Mouse (Mus musculus): Measurements from ENCODE around the gene Galnt12. TPM values are rescaled to one million over a fixed set of nuclear protein-coding genes. Genes with fewer than 3 reads are reported as not detected.

Galnt12 gene
- polyA plus RNA-seq, 1 experiment, result 0.45 TPM

DNA sequence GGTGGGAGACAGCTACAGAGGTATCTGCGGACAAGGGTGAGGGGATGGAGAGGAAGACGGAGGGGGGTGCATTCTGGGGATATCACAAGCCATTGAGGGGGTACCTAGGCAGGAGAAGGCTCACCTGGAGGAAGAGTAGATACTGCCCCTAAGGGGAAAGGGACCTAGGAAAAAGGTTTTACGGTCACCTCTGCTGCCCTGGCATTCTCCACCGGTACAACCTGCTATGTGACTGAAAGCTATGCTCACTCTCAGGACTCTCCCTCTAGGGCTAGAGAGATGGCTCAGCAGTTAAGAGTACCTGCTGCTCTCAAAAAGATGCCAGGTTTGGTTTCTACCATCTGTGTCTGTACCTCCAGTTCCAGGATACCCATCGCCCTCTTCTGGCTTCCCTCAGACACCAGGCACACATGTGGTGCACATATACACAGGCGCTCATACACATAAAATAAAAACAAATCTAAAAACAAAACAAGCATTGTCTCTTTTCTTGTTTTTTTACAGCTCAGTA lies 36.1 kb upstream of the Galnt12 start:
- Histone ChIP-seq H3K36me3 (replicated peaks; ENCODE audit: low read length) (no peaks in the 10 kb centered on the region), H3K9me3 (peaks cover 16% of the 10 kb centered on the region), H3K4me3 (replicated peaks) (no peak overlapping the region), H3K27me3 (replicated peaks) (peaks cover 77% of the 10 kb centered on the region), H3K4me1 (peaks cover 10% of the 10 kb centered on the region)
- no peak for TF ChIP-seq GATA1 (IDR thresholded peaks at IDR 0.05; ENCODE audit: borderline replicate concordance, low read length)
- TF ChIP-seq FLI1 (IDR thresholded peaks at IDR 0.05; ENCODE audit: low read length), result no peak

DNA sequence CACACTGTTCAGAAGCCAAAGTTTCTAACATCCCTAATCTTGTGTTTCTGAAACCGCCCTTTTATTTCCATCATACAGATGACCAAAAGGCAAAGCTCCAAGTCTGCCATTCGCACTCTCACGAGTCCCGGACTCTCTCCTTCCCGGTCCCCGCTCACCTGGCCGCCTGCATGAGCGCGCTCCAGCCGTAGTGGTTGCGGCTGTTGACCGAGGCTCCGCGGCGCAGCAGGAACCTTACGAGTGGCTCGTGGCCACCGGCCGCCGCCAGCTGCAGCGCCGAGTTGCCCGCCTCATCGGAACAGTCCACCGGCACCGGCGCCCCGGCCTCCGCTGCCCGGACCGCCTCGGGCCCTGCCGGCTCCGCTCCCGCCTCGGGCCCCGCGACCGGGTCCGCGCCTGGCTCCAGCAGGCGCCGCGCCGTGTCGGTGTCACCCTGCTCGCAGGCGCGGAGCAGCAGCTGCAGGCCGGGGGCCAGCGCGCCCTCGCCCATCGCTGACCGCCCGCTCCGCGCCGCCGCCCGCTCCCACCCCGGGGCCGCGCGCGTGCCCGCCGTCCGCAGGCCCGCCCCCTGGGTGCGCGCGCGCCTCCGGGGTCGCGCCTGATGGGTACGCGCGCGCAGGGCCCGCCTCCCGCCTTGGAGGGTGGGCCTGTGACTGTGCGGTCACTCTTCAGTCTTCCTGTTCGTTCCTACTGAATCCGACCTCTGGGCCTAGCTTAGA lies 34.8 kb upstream of the Galnt12 start, which contains the start of gene Anks6:
Gene Anks6, minus strand, starts transcription at position 637 of the 719 bp plus-strand sequence.
- H3K36me3 ChIP-seq (replicated peaks; ENCODE audit: low read length), result no peaks in the 10 kb centered on the region
- peaks cover 68% of the 10 kb centered on the region for H3K27me3 ChIP-seq (replicated peaks)
- peaks cover 16% of the 10 kb centered on the region for H3K9me3 ChIP-seq
- peak within 1 kb of the TSS; percentile 89 for H3K4me3 ChIP-seq (replicated peaks)
- peaks cover 10% of the 10 kb centered on the region for H3K4me1 ChIP-seq
- TF ChIP-seq GATA1 (IDR thresholded peaks at IDR 0.05; ENCODE audit: borderline replicate concordance, low read length), result no peak
- TF ChIP-seq FLI1 (IDR thresholded peaks at IDR 0.05; ENCODE audit: low read length), result no peak

DNA sequence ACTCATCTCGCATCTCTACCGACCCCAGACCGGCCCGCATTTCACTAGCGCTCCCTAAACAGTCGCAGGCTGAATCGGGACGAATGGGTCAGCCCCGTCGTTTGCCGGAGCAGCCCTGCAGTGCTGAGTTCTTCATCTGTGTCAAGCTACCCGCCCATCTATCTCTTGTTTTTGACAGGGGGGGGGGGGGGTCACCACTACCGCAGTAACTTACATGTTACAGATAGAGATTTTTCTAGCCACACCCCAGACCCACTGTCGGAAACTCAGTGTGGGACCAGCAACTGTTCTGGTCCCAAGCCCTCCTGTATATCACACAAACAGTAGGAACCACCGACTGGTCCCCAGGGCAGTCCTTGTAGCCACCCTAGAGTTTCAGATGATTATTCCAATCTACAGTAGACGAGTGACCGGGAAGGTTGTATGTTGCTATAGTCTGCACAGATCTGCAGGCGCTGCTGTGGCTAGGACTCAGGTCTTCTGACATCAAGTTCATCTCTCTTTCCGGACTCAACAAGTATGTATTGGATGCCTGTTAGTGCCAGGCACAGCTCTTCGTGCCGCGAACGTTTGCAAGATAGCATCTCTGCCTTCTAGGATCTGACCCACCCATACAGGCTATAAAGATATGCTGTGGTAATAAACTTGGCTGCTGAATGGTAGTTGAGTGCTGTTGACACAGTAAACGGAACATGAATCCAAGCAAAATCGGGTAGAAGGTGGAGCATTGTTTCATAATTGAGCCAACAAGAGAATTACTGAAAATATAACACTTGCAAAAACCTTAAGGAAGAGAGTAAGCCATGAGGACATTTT lies 34.0 kb upstream of the Galnt12 start:
- peaks cover 16% of the 10 kb centered on the region for H3K9me3 ChIP-seq
- no peaks in the 10 kb centered on the region for H3K36me3 ChIP-seq (replicated peaks; ENCODE audit: low read length)
- peak overlapping the region; percentile 89 for H3K4me3 ChIP-seq (replicated peaks)
- peaks cover 10% of the 10 kb centered on the region for H3K4me1 ChIP-seq
- TF ChIP-seq GATA1 (IDR thresholded peaks at IDR 0.05; ENCODE audit: borderline replicate concordance, low read length), result no peak
- TF ChIP-seq FLI1 (IDR thresholded peaks at IDR 0.05; ENCODE audit: low read length), result no peak
- H3K27me3 ChIP-seq (replicated peaks), result peaks cover 60% of the 10 kb centered on the region

DNA sequence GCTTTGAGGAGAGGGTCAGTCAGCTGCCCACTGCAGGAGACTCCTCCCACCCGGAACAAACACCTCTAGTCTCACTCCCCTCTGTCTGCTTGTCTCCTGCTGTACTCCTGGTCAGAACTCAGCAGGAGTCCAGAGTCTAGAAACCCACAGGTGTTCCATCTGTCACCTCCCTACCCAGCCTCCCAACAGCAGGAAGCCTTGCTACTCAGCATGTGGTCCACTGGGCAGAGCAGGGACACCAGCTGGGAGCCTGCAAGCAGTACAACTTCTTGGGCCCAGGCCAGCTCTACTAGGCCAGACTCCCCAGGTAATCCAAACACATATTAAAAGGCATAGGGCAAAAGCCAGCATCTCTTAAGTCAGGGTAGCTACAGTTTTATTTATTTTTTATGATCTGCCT lies 30.8 kb upstream of the Galnt12 start:
- no peak for TF ChIP-seq FLI1 (IDR thresholded peaks at IDR 0.05; ENCODE audit: low read length)
- no peak for TF ChIP-seq GATA1 (IDR thresholded peaks at IDR 0.05; ENCODE audit: borderline replicate concordance, low read length)
- no peaks in the 10 kb centered on the region for H3K36me3 ChIP-seq (replicated peaks; ENCODE audit: low read length)
- H3K27me3 ChIP-seq (replicated peaks), result peaks cover 42% of the 10 kb centered on the region
- peaks cover 10% of the 10 kb centered on the region for H3K4me1 ChIP-seq
- no peak overlapping the region for H3K4me3 ChIP-seq (replicated peaks)
- peaks cover 5% of the 10 kb centered on the region for H3K9me3 ChIP-seq

DNA sequence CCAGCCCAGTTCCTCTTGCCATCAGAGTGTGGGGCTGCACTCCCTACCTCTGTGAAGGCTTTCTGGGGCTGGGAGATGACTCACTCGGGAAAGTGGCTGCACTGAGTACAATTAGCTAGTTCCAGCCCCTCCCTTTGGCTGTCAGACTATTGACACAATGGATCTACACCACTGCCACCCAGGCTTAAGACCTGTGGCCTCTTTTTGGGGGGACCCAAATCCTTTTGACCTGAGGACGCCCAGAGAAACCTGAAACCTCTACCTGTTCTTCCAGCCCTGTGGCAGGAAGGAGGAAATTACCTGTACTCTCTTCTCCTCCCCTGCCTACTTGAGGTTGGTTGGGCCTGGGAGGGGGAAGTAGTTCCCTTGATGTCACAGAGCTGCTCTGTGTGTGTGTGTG lies 16.7 kb upstream of the Galnt12 start:
- TF ChIP-seq FLI1 (IDR thresholded peaks at IDR 0.05; ENCODE audit: low read length), result no peak
- TF ChIP-seq GATA1 (IDR thresholded peaks at IDR 0.05; ENCODE audit: borderline replicate concordance, low read length), result no peak
- Histone ChIP-seq H3K36me3 (replicated peaks; ENCODE audit: low read length) (no peaks in the 10 kb centered on the region), H3K9me3 (no peaks in the 10 kb centered on the region)

DNA sequence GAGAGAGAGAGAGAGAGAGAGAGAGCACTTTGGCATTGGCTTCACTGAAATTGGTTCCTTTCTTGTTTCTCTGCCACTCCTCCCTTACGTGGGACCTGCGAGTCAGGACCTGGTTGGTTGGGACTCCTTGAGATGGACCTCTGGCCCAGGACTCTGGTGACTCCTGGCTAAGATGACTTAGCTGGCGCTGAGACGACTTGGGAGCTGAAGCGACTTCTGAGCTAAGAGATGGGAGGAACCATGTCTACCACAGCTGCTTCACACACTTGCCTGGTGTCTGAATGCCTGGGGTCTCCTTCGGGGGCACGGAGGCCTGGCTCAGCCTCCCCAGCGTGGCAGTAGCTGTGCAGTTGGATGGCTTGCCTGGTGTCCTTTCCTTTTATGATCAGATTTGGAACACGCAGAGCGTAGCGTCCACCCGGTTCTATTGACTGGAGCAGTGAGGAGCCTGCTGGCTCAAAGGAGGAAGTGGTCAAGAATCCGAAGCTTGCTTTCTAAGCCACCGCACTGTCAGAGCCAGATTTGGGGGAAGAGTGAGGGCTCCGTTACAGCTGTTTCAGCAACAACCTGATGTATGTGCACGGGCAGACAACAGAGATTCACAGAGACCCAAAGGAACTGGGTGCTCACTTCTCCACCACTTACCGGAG lies 11.6 kb upstream of the Galnt12 start:
- peak overlapping the region; percentile 28 for H3K4me3 ChIP-seq (replicated peaks)
- peaks cover 15% of the 10 kb centered on the region for H3K27me3 ChIP-seq (replicated peaks)
- H3K4me1 ChIP-seq, result no peaks in the 10 kb centered on the region
- no peaks in the 10 kb centered on the region for H3K9me3 ChIP-seq
- H3K36me3 ChIP-seq (replicated peaks; ENCODE audit: low read length), result no peaks in the 10 kb centered on the region
- TF ChIP-seq GATA1 (IDR thresholded peaks at IDR 0.05; ENCODE audit: borderline replicate concordance, low read length) (no peak), FLI1 (IDR thresholded peaks at IDR 0.05; ENCODE audit: low read length) (no peak)

More for the DNA sequence above, 16.7 kb upstream of the Galnt12 start:
- Histone ChIP-seq H3K4me3 (replicated peaks) (no peak overlapping the region), H3K4me1 (no peaks in the 10 kb centered on the region), H3K27me3 (replicated peaks) (peaks cover 7% of the 10 kb centered on the region)

DNA sequence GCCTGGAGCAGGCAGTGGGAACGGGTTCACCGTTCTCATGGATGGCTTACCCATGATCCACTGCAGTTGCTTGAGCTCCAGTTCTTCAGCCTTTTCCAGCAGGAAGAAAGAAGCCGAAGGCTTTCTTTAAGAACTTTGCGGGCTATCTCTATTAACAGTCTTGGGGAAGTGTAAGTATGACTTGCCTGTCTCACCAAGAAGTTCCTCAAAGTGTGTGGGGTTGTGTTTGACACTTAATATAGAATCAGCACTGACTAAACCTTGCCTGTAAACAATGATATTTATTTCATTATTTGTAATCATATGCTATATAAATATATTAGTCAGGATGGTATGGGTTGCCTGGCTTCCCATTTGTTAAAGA lies 11.1 kb upstream of the Galnt12 start:
- Histone ChIP-seq H3K27me3 (replicated peaks) (peaks cover 15% of the 10 kb centered on the region), H3K4me3 (replicated peaks) (no peak overlapping the region), H3K4me1 (no peaks in the 10 kb centered on the region), H3K9me3 (no peaks in the 10 kb centered on the region), H3K36me3 (replicated peaks; ENCODE audit: low read length) (no peaks in the 10 kb centered on the region)
- TF ChIP-seq GATA1 (IDR thresholded peaks at IDR 0.05; ENCODE audit: borderline replicate concordance, low read length) (no peak), FLI1 (IDR thresholded peaks at IDR 0.05; ENCODE audit: low read length) (no peak)

DNA sequence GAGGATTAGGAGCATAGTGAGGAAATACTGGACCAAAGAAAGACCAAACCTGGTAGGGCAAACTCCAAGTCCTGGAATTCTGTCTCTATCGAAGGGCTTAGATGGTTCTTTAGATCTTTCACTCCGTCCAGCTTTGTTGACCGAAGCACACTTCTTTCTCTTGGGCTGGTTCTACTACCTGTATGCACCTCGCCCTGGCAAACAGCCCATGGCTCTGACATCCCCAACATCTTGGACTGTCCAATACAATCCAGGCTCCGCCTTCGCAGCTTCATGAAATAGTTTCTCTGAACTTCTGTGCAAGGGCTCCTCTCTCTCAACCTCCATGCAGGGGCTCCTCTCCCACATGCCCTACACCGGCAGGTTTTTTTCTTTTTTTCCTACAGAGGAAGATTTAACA lies 7.9 kb upstream of the Galnt12 start:
- H3K4me1 ChIP-seq, result no peaks in the 10 kb centered on the region
- H3K27me3 ChIP-seq (replicated peaks), result peaks cover 15% of the 10 kb centered on the region
- TF ChIP-seq FLI1 (IDR thresholded peaks at IDR 0.05; ENCODE audit: low read length), result no peak
- TF ChIP-seq GATA1 (IDR thresholded peaks at IDR 0.05; ENCODE audit: borderline replicate concordance, low read length), result no peak
- H3K4me3 ChIP-seq (replicated peaks), result no peak overlapping the region
- H3K36me3 ChIP-seq (replicated peaks; ENCODE audit: low read length), result no peaks in the 10 kb centered on the region
- no peaks in the 10 kb centered on the region for H3K9me3 ChIP-seq

DNA sequence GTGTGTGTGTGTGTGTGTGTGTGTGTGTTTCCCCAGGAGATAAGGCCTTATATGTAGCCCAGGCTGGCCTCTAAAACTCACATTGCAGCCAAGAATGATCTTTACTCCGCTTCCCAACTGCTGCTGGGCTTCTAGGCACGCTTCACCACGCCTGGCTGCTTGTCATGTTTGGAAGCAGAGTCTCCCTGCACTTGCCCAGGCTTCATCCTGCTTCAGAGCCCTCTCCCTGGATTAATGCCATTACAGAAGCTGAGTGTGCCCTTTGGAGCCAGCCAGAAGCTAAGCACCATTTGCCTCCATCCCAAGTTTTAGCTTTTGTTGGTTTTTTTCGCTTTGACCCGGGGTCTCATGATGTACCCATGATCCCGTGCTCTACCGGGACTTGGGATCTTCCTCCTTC lies 3.0 kb upstream of the Galnt12 start:
- no peak overlapping the region for H3K4me3 ChIP-seq (replicated peaks)
- H3K4me1 ChIP-seq, result peaks cover 14% of the 10 kb centered on the region
- no peak for TF ChIP-seq FLI1 (IDR thresholded peaks at IDR 0.05; ENCODE audit: low read length)
- TF ChIP-seq GATA1 (IDR thresholded peaks at IDR 0.05; ENCODE audit: borderline replicate concordance, low read length), result no peak
- no peaks in the 10 kb centered on the region for H3K36me3 ChIP-seq (replicated peaks; ENCODE audit: low read length)
- H3K9me3 ChIP-seq, result no peaks in the 10 kb centered on the region
- peaks cover 46% of the 10 kb centered on the region for H3K27me3 ChIP-seq (replicated peaks)

Data from megakaryocyte, embryonic 14.5 days (primary cell).